Mouse (Mus musculus) erythroblast, embryonic 14.5 days (primary cell): ENCODE results near the gene Zkscan2.

Experiments
- GATA1 ChIP-seq: IDR thresholded peaks from 2 replicates; pipeline ENCODE4 v1.6.1; 2012; ENCODE audit warnings: low read length, inconsistent platforms, mixed read lengths
- TAL1 ChIP-seq: IDR thresholded peaks from 3 replicates; pipeline ENCODE4 v1.6.1; 2012; ENCODE audit warnings: low read length, inconsistent platforms, mixed read lengths

GRCm38 (mm10) chr7:123458309-123458708, 41.9 kb downstream of the Zkscan2 start:
- TF ChIP-seq TAL1 (no peak), GATA1 (no peak)
